Mouse (Mus musculus): Measurements from ENCODE around the gene Il10ra.
A peak's percentile ranks its signal among the peaks of the same experiment; 100 is the strongest.

Il10ra gene

GRCm38 (mm10) chr9:45259065-45259464 is 9.9 kb downstream of the Il10ra start:
- no peak for DNase-seq

- DNase-seq = no peak
Measured at GRCm38 (mm10) chr9:45255967-45256366, 13.0 kb downstream of the Il10ra start.

- no peak for DNase-seq
Measured at GRCm38 (mm10) chr9:45255431-45255830, 13.5 kb downstream of the Il10ra start.

- DNase-seq = no peak
Measured at GRCm38 (mm10) chr9:45254605-45255004, 14.3 kb downstream of the Il10ra start.

- DNase-seq = no peak
Measured at GRCm38 (mm10) chr9:45254021-45254420, 14.9 kb downstream of the Il10ra start.

GRCm38 (mm10) chr9:45252395-45252794 is 16.6 kb downstream of the Il10ra start:
- DNase-seq = no peak

- no peak for DNase-seq
Measured at GRCm38 (mm10) chr9:45251990-45252389, 17.0 kb downstream of the Il10ra start.

GRCm38 (mm10) chr9:45251281-45251680 is 17.7 kb downstream of the Il10ra start:
- no peak for DNase-seq

- DNase-seq = no peak
Measured at GRCm38 (mm10) chr9:45250306-45250705, 18.6 kb downstream of the Il10ra start.

GRCm38 (mm10) chr9:45247536-45247935 is 21.4 kb downstream of the Il10ra start:
- DNase-seq = no peak

- DNase-seq = no peak
Measured at GRCm38 (mm10) chr9:45246060-45246459, 22.9 kb downstream of the Il10ra start.

- DNase-seq = no peak
Measured at GRCm38 (mm10) chr9:45245432-45245831, 23.5 kb downstream of the Il10ra start.

- no peak for DNase-seq
Measured at GRCm38 (mm10) chr9:45241397-45241796, 27.6 kb downstream of the Il10ra start.

- no peak for DNase-seq
Measured at GRCm38 (mm10) chr9:45236744-45237143, 32.2 kb downstream of the Il10ra start.

GRCm38 (mm10) chr9:45235668-45236227 is 33.2 kb downstream of the Il10ra start:
- DNase-seq = no peak

GRCm38 (mm10) chr9:45229359-45229758 is 39.6 kb downstream of the Il10ra start:
- no peak for DNase-seq

- DNase-seq = peak; percentile 92 to 97
Measured at GRCm38 (mm10) chr9:45221567-45221966, 47.4 kb downstream of the Il10ra start.

GRCm38 (mm10) chr9:45219644-45220043 is 49.3 kb downstream of the Il10ra start:
- DNase-seq = no peak

- DNase-seq = peak in 1 of 2 experiments; percentile 19
Measured at GRCm38 (mm10) chr9:45215526-45216179, 53.3 kb downstream of the Il10ra start.

GRCm38 (mm10) chr9:45212001-45212400 is 56.9 kb downstream of the Il10ra start:
- DNase-seq = no peak

GRCm38 (mm10) chr9:45207015-45207743 is 61.8 kb downstream of the Il10ra start:
- no peak for DNase-seq

GRCm38 (mm10) chr9:45206121-45206520 is 62.8 kb downstream of the Il10ra start:
- DNase-seq = no peak

- DNase-seq = no peak
Measured at GRCm38 (mm10) chr9:45205143-45205542, 63.8 kb downstream of the Il10ra start.

Measured in cerebellum, adult 18-20 months (tissue).